Mouse (Mus musculus) left cerebral cortex, postnatal 4 days (tissue): ENCODE measurements at regions not wholly inside any gene's neighbourhood (a gene's known extent, or its start where the extent isn't known, plus 50 kb on each side); places are given as distances from the start of the nearest gene placed in this dataset.

Experiments
- DNase-seq: peaks from one replicate; pipeline ENCODE4 v3.0.0-alpha.2; 2022
- intact Hi-C: fragments of 180-260 bp; cut with DNase I; formaldehyde crosslinking; loops from one replicate; pipeline ENCODE4 v1.15.1; 2025

DNA sequence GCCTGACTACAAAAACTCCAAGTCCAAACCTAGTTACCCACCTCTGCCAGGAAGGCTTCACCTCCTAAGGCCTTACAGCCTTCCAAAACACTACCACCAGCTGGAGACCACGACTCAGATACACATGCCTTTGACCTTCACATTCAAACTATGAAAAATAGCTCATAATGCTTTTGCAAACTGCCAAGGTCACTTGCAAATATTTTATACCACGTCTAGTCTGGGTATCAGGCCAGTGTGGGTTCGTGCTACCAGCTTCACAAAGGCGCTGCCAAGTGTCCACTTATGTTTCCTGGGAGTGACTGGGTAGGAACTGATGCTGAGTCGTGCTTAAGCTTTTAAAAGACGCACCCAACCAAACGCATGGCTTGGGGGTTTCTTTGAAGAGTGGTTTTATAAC lies 69.5 kb upstream of the Zfp637 start:
- intact Hi-C loops = no loop called here
- DNase-seq = no peak

DNA sequence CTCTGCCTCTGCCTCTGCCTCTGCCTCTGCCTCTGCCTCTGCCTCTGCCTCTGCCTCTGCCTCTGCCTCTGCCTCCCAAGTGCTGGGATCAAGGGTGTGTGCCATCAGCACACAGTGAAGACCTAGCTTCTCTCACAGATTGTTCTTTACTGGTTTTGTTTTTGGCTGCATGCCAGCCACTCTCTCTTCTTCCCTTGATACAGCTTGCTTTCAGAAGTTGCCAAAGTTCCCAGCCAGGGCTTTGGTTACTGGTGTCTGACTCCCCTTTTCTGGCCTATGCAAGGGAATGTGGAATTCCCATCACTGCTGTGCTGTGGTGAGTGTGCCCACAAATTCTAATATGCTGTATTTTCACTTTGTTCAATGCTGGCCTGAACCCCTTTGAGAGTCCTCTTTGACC lies 68.6 kb upstream of the Zfp637 start:
- intact Hi-C loops = no loop called here
- DNase-seq = peak; percentile 13

GRCm38 (mm10) chr6:117775304-117776050 lies 65.5 kb upstream of the Zfp637 start:
- peak; percentile 17 for DNase-seq
- intact Hi-C loops = no loop called here

DNA sequence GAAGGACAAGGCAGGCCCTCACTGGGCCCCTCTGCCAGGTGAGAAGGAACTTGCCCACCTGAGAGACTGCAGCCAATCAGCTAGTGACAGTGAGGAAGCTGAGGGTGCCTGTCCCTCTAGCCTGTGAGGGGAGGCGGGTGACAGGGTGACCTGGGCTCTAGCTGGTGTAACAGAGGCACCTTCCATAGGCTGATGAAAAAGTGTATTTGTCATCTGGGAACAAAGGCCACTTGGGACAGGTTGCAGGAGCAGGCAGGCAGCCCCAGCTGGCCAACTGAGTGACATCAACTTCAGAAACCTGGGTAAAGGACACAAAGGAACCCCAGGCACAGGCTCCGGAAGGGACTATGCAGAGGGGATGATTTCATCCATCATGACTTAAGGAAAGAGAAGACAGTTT lies 63.0 kb upstream of the Zfp637 start:
- no peak for DNase-seq
- intact Hi-C loops = no loop called here

GRCm38 (mm10) chr6:117778481-117778880 lies 62.5 kb upstream of the Zfp637 start:
- DNase-seq = no peak
- intact Hi-C loops = no loop called here

GRCm38 (mm10) chr6:117779020-117779419 lies 62.0 kb upstream of the Zfp637 start:
- intact Hi-C loops = no loop called here
- DNase-seq = no peak

GRCm38 (mm10) chr6:117788580-117789540 lies 52.1 kb upstream of the Zfp637 start:
- intact Hi-C loops = no loop called here
- no peak for DNase-seq

DNA sequence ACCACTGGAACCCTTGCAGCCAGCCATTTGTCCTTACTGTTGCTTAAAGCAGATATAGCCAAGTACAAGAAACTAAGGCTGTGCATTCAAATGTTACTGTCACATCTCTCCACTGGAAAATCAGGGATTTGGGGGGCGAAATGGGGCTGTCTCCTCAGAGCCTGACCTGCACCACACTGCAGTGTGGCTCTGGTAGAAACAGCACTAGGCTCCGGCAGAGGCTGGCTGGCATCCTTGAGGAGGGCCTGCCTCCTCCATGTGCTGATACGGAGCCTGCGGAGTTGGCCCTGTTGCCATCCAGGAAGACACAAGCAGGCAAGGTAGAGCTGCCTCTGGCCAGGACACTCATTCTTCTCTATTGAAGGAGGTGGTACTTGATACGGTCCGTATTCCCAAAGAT lies 50.4 kb upstream of the Zfp637 start:
- intact Hi-C loops = no loop called here

More for the DNA sequence above, 50.4 kb upstream of the Zfp637 start:
- DNase-seq = no peak
